Mouse (Mus musculus) cerebellum, adult 11-12 months (tissue): ENCODE data around the gene Clec2l.
A peak's percentile ranks its signal among the peaks of the same experiment; 100 is the strongest.
"Not testable (repeated sequence)": the region's sequence is repeated elsewhere in the genome, so short reads cannot be mapped to it uniquely, and the experiment has no call there.

Source experiments
- DNase-seq: peaks from one replicate; pipeline ENCODE4 v3.0.0; 2022

The Clec2l gene

DNA sequence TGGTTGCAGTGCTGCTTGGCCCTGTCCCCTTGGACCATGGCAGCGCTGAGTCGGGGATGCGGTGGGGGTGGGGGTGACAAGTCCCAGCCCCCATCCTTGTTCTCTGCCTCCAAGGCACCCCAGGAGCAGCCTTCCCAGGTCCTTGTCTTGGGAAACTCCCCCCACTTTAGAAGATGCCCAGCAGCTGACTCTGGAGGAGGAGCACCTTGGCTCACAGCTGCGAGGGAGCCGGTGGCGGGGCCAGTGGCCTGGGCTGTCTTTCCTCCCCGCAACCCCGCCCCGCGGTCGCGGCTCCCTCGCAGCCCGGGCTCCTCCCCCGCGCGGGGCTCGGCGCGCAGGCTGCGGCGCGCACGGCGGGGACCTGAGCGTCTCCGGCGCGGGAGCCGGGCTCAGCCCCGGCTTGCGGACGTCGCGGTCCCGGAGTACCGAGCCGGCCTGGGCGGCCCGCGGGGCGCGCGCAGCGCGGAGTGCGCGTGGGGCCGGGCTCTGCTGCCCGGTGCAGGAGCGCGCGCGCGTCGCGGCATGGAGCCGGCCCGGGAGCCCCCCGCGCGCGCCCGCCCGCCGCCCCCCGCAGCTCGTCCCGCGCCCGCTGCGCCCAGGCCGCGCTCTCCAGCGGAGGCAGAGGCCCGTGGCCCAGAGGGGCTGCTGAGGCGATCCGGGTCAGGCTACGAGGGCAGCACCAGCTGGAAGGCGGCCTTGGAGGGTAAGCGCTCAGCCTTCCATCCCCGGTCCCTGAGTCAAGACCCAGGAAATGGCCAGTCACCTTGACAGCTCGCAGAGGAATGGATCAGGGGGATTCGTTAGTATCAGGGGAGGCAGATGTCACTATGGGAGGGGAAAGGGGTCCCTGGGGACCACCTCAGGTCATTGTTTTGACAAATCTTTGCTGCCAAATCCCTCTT lies at the start of gene Clec2l:
Clec2l (plus strand) TSS at position 356 of the 902 bp plus-strand sequence.
- DNase-seq, result peak; percentile 78

DNA sequence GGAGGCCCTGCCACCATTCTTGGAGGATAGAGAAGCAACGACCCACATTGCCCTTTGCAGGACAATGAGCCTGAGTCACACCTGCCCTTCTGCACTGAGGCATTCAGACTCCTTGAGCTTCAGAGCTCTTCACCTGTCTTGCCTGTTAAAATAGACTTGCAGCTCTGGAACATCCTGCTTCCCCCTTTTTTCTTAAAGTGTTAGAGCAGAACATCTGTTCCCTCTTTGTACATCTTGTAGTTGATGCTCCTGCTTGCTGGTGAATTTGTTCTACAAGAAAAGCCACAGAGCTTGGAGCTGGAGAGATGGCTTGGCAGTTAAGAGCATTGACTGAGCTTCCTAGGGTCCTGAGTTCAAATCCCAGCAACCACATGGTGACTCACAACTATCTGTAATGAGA lies 40.5 kb upstream of the Clec2l start:
- DNase-seq, result no peak

DNA sequence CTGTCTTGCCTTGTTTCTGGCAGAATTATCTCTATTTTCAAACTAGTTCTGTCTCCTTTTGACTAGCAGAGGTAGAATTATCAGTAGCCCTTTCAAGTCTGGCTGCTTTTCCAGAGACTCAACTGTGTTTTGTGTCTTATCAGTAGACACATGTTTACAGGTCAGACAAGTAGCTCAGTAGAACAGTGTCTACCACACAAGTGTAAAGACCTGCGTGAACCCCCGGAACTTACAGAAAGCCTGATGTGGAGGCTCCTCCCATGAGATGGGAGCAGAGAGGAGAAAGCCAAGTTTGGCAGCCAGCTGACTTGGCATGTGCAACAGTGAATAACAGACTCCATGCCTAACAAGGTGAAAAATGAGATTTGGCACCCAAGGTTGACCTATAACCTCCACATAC lies 39.4 kb upstream of the Clec2l start:
- DNase-seq, result no peak

DNA sequence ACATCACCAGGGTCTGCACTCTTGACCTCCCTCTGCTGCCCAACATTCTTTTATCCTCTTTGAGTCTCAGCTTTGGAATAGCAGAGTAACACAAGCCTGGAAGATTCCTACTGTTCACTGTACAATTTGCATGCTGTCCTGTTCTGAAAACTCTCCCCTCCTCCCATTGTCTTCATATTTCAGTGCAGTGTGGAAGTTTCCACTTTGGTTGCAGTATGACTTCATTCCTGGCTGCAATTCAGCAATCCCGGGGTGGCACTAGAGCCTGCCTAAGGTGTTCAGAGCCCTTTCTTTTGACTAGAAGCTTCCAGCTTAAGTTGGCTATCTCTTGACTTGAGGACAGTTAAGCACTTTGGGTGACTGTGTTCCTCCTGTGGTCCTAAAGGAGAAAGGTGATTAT lies 38.4 kb upstream of the Clec2l start:
- DNase-seq, result peak; percentile 42

DNA sequence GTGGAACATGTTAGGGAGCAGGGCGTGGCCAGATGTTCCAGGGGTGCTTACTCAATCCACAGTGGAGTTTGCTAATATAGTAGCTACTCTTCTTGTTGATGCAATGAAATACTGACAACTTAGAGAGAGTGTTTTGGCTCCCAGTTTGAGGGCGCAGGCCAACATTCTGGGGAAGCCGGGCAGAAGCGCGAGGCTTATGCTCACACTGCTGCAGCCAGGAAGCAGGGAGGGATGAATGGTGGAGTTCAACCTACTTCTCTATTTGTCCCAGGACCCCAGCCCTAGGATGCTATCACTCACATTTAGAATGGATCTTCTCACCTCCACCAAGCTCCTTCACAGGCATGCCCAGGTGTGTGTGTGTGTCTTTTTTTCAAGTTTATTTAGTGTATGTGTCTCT lies 36.8 kb upstream of the Clec2l start:
- DNase-seq, result no peak

DNA sequence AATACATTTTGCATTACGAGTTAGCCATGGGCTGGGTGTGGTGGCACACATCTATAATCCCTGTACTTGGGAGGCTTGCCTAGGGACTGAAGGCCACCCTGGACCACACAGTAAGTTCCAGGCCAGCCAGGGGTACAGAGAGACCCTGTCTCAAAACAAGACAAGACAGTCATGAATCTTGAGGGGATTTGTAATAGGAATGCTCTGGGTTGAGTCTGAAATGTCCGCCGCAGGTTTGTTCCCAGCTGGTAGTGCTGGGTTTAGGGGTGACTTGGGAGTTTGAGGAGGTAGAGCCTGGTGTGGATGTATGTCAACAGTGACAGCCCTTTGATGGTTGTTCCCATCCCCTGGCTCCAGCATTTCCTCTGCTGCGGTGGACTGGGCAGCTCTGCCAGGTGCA lies 35.8 kb upstream of the Clec2l start:
- DNase-seq, result no peak

DNA sequence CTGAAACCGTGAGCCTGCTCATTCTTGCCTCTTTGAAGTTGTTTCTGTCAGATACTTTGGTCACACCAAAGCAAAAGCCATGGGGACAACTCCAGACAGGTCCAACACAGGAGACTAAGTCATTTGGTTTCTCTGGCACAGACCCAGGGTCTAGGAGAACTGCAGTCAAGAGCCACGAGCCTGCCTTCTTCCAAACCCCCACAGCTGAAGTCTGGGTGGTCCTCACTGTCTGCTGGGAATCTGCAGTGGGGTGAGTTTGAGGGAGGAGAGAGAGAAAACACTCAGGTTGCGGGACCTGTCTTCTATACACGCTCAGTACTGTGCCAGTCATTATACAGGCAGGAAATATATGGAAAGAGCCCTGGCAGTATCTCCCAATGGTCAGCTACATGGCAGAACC lies 35.4 kb upstream of the Clec2l start:
- DNase-seq, result no peak

DNA sequence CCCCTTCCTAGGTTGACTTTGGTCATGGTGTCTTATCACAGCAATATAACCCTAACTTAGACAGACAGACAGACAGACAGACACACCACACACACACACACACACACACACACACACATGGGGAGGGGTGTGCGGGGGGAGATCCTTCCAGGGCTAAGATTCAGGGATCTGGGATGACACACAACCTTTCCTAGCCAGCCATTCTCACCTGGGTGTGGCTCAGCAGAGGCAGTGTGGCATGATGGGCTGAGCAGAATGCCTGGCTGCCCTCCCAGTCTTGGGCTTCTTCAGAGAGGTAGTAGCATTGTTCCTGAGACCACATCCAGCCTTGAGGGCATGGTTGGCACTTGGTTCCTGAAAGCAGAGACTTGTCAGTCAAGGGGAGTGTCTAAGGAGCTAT lies 33.3 kb upstream of the Clec2l start:
- DNase-seq, result no peak

DNA sequence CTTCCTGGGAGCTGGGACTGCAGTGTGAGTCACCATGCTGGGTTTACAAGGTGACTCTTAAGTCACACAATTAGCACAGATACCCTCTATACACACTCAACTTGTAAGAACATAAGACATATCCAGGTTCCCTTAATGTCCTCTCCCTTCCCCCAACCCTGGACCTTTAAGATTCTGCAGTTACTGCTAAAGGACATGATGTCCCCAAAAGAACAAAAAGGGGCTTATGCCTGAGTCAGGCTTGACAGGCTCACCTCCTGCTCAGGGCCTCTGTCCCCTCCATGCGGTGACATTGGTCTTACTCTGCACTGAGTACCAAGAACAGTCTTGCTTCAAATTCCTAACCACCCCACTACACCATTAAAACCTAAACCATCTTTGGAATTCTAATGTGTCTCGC lies 30.0 kb upstream of the Clec2l start:
- no peak for DNase-seq

DNA sequence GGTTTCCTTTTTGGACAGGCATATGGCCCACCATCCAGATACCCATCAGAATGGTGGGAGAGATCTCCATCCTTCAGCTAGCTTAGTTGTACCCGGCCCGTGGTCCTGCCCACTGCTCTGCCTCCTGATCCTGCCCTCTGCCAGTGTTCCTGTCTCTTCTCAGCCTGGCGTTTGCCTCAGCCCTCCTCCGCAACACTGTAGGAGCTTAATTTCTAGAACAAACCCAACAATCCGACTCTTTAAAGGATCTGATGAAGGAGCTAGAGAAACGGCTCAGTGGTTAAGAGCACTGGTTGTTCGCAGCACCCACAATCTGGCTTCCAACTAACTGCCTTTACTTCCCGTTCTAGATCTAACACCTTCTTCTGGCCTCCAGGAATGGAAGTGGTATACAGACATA lies 28.4 kb upstream of the Clec2l start:
- DNase-seq, result no peak

DNA sequence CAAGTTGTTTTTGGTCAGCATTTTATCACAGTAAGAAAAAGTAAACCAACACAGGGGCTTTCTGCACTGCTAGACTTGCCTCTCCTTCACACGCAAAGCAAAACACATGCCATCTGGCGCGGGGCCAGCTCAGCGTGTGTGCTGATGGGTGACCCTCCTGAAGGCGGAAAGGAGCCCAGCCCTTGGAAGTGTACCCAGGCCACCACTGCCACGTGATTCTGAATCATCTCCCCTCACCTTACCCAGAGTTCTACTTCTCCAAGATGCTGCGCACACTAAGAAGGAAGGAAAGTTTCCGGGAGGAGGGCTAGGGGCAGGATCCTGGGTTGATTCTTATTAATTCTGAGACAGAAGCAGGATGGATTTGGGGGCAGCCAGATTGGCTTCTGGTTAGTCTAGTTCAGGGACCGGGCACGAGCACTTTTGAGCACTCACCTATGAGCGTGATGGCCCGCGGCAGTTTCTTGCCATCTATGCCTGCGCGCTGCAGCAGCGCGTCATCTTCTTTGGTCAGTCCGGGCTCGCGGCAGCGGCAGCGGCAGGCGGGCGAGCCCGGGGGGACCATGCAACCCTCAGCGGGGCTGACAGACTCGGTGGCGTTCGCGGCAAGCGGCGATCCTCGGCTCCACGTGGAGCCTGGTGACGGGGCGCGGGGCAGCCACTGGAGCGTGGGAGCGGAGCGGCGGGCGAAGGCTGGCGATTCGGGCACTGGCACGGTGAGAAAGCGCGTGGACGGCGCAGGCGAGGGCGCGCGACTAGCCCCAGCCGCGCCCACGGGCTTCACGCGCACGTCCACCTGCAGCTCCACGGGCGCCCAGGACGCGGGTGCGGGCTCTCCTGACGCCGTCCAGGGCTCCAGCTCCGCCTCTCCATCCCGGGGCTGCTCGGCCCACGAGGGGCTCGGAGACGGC lies 26.7 kb upstream of the Clec2l start:
- DNase-seq, result peak; percentile 31

DNA sequence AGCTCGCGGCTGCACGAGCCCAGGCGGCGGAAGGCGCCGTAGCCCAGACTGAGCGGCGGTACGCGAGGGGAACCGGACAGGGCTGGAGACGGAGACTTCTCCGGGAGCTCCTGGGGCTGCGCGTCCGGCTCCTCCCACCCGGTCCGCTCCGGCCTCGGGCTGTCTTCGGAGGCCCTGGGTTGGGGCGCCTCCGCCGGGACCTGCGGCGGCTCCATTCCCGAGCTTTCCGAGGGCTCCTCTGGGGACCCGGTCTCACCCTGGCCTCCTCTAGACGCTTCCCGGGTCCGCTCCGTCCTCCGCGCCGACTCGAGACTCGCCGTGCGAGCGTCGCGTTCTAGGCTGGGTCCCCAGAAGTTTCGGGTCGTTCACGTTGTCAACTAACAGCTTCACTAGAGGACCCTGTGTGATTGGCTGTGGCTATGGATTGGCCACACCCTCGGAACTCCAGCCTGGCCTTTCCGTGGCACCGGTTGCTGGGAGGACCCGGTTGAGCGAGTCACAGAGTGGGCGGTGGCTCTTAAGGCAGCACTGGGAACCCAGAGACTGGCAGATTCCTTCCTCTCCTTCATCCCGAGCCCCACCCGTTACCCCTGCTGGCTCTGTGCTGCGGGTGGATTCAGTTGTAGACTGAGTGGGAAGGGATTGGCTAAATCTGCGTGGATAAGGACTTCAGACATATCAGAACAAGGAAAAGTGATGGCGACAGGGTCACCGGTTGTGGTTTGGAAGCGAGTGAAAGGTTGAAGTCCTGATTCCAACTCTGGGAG lies 25.8 kb upstream of the Clec2l start, which contains the start of gene Klrg2:
Klrg2 (minus strand) TSS at position 391 of the 767 bp plus-strand sequence.
- DNase-seq, result no peak

DNA sequence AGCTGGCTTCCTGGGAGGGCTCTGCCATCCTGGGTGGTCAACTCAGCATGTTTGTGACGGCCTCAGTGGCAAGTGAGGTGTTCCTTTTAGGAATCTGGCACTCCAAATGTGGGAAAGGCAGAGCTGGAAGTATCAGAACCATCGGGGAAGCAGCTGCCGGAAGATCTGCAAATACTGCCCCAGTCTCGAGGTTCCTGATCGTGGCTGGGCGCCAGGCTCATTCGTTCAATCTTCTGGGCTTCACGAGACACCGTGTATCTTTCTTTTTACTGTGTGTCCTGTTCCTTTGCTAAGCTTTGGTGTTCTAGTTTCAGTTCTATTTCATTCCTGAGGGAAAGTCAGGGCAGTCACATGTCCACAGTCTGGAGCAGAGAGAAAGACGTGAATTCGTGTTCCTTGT lies 22.5 kb upstream of the Clec2l start:
- DNase-seq, result no peak

DNA sequence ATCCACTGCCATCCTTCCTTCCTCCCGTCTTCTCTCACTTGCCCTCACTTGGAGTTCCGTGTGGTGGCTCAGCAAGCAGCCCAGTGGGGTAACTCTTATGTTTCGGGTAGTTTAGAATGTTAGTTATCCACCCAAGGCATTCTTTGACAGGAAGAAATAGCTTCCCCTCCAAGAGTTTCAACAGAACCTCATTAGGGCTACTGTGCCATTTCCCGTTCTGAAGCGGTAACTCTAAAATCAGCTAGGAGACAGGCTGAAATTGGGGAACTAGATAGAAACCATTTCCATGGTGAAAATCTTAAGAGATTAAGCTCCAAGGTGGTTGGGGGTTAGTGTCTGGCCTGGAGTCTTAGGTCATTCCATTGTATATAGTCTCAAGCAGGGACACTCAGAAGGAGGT lies 21.6 kb upstream of the Clec2l start:
- DNase-seq, result no peak

DNA sequence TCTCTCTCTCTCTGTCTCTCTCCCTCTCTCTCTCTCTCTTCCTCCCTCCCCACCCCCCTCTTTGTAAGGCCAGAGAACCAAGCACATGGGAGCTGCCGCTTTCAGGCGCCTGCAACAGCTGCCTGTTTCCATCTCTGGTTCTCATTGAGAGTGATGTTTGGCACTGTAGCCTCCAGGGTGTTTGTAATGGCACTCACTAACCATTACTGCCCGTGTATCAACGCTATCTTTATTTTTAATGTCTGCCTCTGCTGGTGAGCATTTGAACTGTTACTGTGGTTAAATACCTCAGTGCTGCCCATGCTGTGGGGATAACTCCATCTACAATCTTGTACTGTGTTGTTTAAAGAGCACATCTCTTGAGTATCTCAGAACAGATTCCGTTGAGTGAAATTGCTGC lies 21.2 kb upstream of the Clec2l start:
- no peak for DNase-seq

DNA sequence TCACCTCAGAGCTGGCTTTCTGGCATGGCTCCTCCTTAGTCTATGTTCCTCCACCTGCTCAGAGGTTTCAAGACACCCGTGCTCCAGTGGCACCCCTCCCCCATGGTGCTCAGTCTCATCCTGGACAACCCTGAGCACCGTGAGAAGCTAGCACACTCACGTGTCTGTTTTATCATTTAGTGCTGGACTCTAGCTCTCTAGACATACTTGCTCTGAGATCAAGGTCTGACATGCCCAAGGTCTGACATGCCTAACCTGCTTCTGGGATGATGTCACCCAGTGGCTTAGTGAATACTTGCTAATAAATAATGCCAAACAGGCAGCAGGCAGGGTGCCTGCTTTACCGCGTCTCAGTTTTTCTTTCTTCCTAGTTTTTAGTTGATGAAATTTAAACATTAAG lies 20.3 kb upstream of the Clec2l start:
- DNase-seq, result no peak

DNA sequence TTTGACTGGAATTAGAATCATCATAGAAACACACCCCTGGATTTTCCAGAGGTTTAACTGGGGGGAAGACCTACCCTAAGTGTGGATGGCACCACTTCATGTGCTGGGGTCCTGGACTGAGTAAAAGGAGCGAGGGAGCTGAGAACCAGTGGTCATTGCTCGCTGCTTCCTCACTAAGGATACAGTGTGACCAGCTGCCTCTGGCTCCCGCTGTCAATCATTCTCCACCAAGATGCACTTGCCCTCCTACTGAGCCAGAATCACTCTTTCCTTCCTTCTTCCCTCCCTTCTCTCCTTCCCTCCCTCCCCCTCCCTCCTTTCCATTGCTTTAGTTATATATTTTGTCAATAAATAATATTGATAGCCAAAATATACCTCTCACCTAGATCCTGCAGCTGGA lies 19.8 kb upstream of the Clec2l start:
- no peak for DNase-seq

DNA sequence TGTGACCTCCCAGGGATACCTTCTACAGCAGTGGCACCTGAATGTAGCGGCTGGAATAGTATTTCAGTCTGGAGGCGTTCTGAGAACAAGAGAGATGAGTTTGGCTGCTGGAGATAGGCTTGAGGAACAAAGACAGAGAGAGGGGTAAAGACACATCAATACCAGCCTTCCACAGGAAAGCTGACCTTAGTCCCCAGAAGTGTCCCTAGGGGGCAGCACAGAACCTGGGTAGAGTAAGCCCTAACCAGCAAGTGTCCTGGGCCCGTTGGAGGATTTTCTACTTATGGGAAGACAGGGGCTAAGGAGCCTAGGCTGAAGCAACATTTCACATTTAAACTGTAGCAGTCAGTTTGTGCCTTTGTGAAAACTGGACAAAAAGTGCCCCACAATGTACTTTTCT lies 13.3 kb upstream of the Clec2l start:
- no peak for DNase-seq

DNA sequence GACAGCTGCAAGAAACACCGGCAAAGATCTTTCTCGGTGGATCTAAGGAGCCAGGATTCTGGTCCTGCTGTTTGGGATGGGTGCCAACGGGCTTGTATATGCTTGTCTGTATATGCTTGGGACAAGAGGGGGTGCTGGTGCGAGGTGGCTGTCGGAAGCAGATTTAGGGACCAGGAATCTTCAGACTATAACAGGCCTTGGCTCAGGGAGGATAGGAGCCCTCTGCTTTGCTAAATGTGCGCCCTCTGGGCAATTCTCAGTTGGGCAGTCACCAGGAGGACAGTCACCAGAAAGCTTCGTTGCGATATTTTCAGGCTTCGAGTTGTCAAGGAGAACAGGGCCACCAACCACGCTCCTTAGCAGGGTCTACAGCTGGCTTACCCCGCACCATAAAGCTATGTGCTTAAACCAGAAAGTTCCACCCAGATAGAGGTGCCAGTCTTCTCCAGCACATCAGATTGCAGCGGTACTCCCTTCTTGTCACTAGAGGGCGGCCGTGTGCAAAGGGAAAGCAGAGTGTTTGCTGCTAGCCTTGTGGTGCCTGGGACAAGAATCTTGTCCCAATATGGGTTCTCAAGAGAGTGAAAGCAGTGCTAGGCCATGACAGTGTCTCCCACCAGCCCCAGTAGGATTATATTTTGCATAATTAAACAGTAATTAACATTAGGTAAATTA lies 12.5 kb upstream of the Clec2l start:
- peak; percentile 34 for DNase-seq

DNA sequence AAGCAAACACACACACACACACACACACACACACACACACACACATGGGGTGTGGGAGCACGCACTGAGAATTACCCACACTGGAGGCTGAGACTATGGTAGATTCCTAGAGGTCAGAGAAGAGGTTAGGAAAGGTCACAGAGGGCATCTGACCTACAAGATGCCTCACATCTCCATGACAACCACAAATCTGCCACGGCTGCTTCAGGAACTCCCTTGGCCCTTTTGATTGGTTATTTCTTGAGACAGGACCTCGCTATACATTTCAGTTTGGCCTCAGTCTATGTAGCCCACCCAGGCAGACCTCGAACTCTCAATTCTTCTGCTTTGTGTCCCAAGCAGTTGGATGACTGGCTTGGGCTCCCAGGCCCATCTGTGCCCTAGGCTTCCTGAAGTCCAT lies 1.2 kb upstream of the Clec2l start:
- no peak for DNase-seq

DNA sequence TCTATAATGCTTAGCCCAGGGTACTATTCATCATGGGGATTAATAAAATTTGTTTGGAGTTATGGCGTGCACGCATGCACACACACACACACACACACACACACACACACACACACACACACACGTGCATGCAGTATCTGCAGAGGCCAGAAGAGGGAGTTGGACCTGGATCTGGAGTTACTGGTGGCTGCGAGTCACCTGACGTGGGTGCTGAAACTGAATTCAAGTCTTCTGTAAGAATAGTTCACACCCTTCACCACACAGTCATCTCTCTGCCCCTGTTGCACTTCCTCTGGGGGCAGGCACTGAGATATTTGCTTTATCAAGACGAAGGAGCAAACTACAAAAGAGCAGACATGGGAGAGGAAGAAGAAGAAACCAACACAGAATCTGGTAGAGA lies 6.7 kb downstream of the Clec2l start:
- no peak for DNase-seq

DNA sequence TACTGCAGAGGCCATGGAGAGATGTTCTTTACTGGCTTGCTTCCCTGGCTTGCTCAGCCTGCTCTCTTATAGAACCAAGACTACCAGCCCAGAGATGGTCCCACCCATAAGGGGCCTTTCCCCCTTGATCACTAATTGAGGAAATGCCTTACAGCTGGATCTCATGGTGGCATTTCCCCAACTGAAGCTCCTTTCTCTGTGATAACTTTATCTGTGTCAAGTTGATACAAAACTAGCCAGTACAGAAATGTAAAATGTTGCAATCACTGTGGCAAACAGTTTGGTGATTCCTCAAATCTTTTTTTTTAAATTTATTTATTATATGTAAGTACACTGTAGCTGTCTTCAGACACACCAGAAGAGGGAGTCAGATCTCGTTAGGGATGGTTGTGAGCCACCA lies 7.6 kb downstream of the Clec2l start:
- DNase-seq, result not testable (repeated sequence)

DNA sequence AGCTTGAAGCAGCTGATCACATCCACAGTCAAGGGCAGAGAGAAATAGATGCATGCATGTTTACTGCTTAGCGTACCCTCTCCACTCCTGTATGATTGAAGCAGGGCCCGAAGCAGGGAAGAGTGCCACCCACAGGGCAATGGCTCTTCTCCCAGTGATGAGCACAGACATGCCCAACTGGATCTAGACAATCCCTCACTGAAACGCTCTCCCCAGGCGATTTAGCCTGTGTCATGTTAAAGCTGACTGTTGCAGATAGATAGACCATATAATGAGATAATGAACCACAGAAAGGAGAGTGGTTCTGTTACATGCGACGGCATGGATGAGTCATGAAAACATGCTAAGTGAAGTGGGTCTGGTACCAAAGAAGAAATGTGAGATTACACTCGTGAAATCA lies 8.4 kb downstream of the Clec2l start:
- DNase-seq, result no peak
